Mouse (Mus musculus): ENCODE measurements around the gene Masp2. TPM values are rescaled to one million over a fixed set of nuclear protein-coding genes. Genes with fewer than 3 reads are reported as not detected.

The Masp2 gene
- total RNA-seq, 2 experiments from 2014 or later: 3.8 to 5.4 TPM

- Histone ChIP-seq H3K4me3 (no peak overlapping the region), H3K27ac (no peak overlapping the region)
- no peak for DNase-seq (ENCODE audit: low spot score in 2 of 2)
- no peak for TF ChIP-seq CTCF (conservative IDR thresholded peaks at IDR 0.05)
These were observed 48.7 kb downstream of the Masp2 start for GRCm38 (mm10) chr4:148651045-148651444.

GRCm38 (mm10) chr4:148654701-148655398 lies 52.5 kb downstream of the Masp2 start:
- DNase-seq (ENCODE audit: low spot score in 2 of 2): no peak
- peak; percentile 62 for TF ChIP-seq CTCF (conservative IDR thresholded peaks at IDR 0.05)
- no peak overlapping the region for H3K27ac ChIP-seq
- H3K4me3 ChIP-seq: no peak overlapping the region

GRCm38 (mm10) chr4:148656691-148657258 lies 54.4 kb downstream of the Masp2 start:
- no peak for TF ChIP-seq CTCF (conservative IDR thresholded peaks at IDR 0.05)
- Histone ChIP-seq H3K4me3 (no peak overlapping the region), H3K27ac (no peak overlapping the region)
- no peak for DNase-seq (ENCODE audit: low spot score in 2 of 2)

- H3K4me3 ChIP-seq: no peak overlapping the region
- no peak for DNase-seq (ENCODE audit: low spot score in 2 of 2)
- TF ChIP-seq CTCF (conservative IDR thresholded peaks at IDR 0.05): no peak
- H3K27ac ChIP-seq: no peak overlapping the region
These were observed 55.4 kb downstream of the Masp2 start for GRCm38 (mm10) chr4:148657776-148658175.

- no peak for TF ChIP-seq CTCF (conservative IDR thresholded peaks at IDR 0.05)
These were observed 57.8 kb downstream of the Masp2 start for GRCm38 (mm10) chr4:148660174-148660573.

GRCm38 (mm10) chr4:148662168-148662965 lies 60.0 kb downstream of the Masp2 start:
- H3K4me3 ChIP-seq: no peak overlapping the region

More at GRCm38 (mm10) chr4:148660174-148660573, 57.8 kb downstream of the Masp2 start:
- no peak for DNase-seq (ENCODE audit: low spot score in 2 of 2)
- H3K27ac ChIP-seq: no peak overlapping the region
- no peak overlapping the region for H3K4me3 ChIP-seq

GRCm38 (mm10) chr4:148663326-148663725 lies 61.0 kb downstream of the Masp2 start:
- TF ChIP-seq CTCF (conservative IDR thresholded peaks at IDR 0.05): no peak
- no peak for DNase-seq (ENCODE audit: low spot score in 2 of 2)
- H3K27ac ChIP-seq: no peak overlapping the region

More at GRCm38 (mm10) chr4:148662168-148662965, 60.0 kb downstream of the Masp2 start:
- H3K27ac ChIP-seq: no peak overlapping the region
- DNase-seq (ENCODE audit: low spot score in 2 of 2): peak in 1 of 2 experiments; percentile 57
- TF ChIP-seq CTCF (conservative IDR thresholded peaks at IDR 0.05): peak; percentile 89

GRCm38 (mm10) chr4:148664021-148664420 lies 61.7 kb downstream of the Masp2 start:
- H3K27ac ChIP-seq: no peak overlapping the region
- no peak for DNase-seq (ENCODE audit: low spot score in 2 of 2)
- H3K4me3 ChIP-seq: no peak overlapping the region
- TF ChIP-seq CTCF (conservative IDR thresholded peaks at IDR 0.05): no peak

More at GRCm38 (mm10) chr4:148663326-148663725, 61.0 kb downstream of the Masp2 start:
- no peak overlapping the region for H3K4me3 ChIP-seq

Other genes with a start within 250 kb of the Masp2 start
- 1 to 10 TPM; 8.1 to 8.7 TPM for gene Ubiad1, start 157.8 kb upstream of the Masp2 start, total RNA-seq (2021)
- 100 to 1,000 TPM in 1 of 2 experiments, 10 to 100 TPM in 1; 95.2 to 100 TPM for gene Mtor, start 153.9 kb upstream of the Masp2 start, total RNA-seq (2021)
- under 1 TPM; 0.22 to 0.38 TPM for gene Angptl7, start 102.1 kb upstream of the Masp2 start, total RNA-seq (2021)
- 10 to 100 TPM; 49.0 to 56.8 TPM for gene Exosc10, start 44.1 kb upstream of the Masp2 start, total RNA-seq (2021)
- 10 to 100 TPM; 68.1 to 70.2 TPM for gene Srm, start 11.1 kb upstream of the Masp2 start, total RNA-seq (2021)
- gene Tardbp, start 24.5 kb downstream of the Masp2 start, total RNA-seq (2021): 100 to 1,000 TPM; 233 to 237 TPM
- gene Gm572, start 40.8 kb downstream of the Masp2 start, total RNA-seq (2021): not detected
- under 1 TPM; 0.34 to 0.56 TPM for gene Casz1, start 201.9 kb downstream of the Masp2 start, total RNA-seq (2021)

Data from layer of hippocampus, adult 2 months (tissue).